Mouse (Mus musculus) left cerebral cortex, adult 18-20 months (tissue): ENCODE measurements around the gene Creb5. TPM values are rescaled to one million over a fixed set of nuclear protein-coding genes. Genes with fewer than 3 reads are reported as not detected.

Experiments used
- DNase-seq, 2 experiments: peaks; one replicate each; pipeline ENCODE4 v3.0.0; 2021 to 2022; ENCODE audit warnings: low spot score in 2 of 2, mixed read lengths in 1 of 2
- long read RNA-seq, 2 experiments: library from polyadenylated mRNA; stranded (forward); transcript quantifications; one replicate each; pipeline ENCODE4 v2.0.0; 2021
- total RNA-seq, 2 experiments: library from RNA; stranded (reverse); gene quantifications; 2 replicates each; pipeline ENCODE4 v1.2.3; 2021

The Creb5 gene
- 1 to 10 TPM; 2.5 to 2.7 TPM for total RNA-seq
- long read RNA-seq, experiment 1, partial matches to known transcripts: 0 of 1 reads
- long read RNA-seq, experiment 1, other reads (novel, unspliced or antisense): 1 of 1 reads
- long read RNA-seq, experiment 2: 0 reads

DNA sequence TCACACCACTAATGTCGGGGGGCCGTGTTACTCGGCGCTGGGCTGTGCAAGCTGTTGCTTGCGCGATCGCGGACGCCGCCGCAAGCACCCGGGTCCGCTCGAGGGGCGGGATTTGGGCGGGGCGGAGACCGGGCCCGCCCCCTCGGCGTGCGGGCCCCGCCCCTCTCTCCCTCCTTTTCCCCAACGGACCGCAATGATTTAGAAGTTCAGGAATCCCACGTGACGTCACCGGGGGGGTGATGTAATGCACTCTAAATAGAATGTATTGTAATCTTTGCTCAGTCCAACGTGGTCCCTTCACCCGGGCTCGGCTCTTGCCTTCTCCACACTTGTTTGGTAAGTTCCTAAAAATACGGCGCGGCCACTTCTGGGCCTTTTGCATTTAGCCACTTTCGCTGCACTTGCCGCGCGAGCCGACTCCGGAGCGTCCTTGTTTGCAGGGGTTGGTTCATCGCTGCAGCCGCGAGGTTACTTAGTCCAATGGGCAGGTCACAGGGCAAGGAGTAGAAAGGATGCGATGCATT, at the start of gene Creb5:
Gene Creb5, plus strand, starts transcription at position 233 of the 524 bp plus-strand sequence.
- DNase-seq: peak; percentile 56 to 57

DNA sequence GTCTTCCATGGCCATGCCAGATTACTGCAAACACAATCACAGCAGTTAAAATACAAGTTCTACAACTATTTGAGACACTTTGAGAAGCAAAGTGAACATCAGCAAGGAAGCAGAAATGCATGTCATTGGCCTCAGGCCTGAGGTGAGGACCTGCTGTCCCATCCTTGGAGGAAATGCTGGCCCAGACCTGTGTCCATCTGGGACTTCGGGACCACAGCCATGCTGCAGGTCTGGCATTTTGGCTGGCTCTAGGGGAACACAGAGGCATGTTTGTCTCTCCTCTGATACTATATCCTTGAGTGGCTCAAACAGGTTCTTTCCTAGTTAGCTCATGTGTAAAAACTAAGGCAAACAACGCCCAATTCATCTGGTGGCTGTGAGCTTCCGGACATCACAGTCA, 27.2 kb upstream of the Creb5 start:
- no peak for DNase-seq

DNA sequence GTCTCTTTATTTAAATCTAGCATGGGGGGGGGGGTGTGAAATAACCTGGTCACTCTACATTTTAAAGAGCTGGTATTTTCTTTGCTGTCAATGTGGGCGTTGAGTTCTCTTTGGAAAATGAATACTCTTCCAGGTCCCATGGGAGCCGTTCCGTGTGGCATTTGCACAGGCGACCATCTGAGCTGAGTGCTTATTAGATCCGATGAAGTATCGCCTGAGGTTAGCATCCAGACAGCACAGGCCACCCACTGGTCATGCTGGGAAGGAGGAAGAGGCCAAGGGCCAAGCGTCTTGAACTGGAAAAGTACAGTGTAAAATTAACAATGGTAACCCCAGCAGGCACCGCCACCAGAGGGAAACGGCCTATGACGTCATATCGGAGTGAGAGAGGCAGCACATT, 24.7 kb upstream of the Creb5 start:
- DNase-seq: no peak

DNA sequence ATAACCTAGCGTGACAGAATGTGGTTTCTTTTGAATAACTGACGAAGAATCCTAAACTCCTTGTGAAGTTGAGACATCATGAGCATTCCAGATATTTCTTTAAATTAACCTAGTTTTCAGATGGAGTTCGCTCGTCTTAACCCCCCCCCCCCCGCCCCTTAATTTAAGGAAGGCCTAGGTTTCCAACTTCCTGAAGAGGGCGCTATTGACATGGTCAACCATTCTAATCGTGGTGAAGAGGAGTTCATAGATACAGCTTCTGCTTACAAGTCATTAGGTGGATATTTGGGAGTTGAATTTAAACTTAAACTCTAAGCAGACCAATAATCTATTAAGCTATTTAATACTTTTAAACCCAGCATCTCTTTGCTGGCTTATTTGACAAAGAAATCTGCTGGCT, 20.0 kb upstream of the Creb5 start:
- DNase-seq: no peak

DNA sequence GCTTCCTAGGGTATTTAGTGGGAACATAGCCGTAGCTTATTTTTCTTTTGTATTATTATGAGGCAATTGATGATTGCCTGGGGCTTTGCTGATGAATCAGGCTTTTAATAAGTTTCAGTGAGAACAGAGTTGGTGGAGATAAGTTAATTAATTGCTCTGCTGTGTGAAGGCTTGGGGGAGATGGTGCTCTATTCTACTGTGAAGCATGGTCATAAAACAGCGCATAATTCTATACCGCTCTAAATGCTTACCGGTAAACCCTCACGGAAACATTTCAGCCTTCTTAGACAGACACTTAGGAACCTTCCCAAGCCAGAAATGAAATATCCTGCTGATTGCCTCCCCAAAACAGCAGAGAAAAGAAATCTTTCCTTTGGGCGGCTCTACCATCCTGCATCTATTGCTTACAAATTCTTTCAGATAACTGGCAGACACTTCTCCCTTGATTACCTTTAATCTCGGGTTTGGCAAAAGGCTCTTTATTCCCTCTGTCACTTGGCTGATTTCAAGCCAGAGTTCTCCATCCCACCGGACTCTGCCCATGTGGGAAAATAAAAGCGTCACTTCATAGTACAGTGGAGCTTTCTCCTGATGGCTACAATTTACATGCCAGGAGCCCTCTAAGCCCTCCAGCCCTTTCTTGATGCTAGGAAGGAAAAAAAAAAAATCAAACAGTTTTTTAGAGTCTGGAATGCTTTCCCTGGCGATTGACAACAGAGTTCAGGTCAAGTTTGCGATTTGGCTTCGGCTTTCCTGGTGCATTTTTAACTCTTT, 19.2 kb upstream of the Creb5 start:
- no peak for DNase-seq

DNA sequence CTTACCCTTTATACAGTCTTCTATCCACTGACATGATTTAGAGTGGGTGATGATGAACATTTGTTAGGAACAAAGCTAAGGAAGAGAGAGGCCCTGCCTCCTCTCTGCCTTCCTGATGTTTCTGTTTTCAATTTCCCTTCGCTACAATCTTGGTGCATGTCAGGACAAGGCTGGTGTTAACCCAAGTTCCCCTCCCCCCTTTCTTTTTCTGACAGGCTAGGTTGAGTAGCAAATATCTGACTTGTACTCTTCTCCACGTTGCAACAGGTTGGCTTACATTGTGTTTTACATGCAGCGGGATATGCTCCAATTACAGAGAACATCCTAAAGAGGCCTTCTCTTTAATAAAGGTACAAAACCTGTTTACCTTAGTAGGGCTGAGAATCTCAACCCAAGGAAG, 15.9 kb upstream of the Creb5 start:
- no peak for DNase-seq

DNA sequence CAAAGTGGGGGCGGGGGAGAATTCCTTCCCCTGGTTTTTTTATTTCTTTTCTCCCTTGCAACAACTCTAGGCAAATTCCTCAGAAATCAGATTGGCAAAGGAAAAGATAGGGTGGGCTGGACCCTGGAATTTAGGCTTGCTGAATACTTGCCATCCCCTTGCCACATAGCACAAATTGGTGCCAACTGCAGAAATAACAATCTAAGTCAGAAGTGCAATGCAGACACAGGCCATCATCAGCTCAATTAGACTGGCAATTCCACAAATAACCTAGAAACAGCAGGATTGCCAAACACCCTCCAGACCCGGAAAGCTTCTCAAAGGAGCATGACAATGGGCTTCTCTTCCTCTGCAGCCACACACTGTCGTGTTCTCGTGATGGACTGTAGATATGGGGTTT, 15.4 kb upstream of the Creb5 start:
- DNase-seq: no peak

DNA sequence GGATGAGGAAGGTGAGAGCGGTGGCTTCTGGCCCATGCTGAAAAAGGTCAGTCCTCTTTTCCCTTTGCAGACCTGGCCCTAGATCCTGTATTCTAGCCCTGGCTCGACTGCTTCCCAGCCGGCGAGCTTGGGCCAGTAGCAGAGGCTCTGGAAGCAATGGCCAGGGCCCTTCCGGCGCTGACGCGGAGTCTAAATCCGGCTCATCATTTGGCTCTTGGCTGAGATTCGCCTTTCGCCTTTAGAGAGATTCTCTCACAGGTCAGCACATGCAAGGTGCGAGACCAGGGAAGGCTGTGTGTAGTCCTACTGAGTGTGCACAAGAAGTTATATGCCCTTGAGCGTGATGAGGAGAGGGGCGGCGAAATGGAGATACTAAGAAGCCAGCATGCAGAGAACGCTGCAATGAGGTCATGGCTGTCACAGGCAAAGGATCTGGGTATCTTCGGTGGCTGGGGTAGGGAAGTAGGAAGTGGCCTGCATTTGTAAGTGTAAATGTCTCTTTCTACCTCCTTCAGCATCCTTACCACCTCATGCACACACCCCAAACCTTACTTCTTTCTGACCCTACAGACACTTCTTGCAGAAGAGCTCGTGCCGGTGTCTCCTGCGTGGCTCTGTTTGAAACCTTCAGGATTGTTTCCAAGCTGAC, 557 bp upstream of the Creb5 start:
- no peak for DNase-seq

DNA sequence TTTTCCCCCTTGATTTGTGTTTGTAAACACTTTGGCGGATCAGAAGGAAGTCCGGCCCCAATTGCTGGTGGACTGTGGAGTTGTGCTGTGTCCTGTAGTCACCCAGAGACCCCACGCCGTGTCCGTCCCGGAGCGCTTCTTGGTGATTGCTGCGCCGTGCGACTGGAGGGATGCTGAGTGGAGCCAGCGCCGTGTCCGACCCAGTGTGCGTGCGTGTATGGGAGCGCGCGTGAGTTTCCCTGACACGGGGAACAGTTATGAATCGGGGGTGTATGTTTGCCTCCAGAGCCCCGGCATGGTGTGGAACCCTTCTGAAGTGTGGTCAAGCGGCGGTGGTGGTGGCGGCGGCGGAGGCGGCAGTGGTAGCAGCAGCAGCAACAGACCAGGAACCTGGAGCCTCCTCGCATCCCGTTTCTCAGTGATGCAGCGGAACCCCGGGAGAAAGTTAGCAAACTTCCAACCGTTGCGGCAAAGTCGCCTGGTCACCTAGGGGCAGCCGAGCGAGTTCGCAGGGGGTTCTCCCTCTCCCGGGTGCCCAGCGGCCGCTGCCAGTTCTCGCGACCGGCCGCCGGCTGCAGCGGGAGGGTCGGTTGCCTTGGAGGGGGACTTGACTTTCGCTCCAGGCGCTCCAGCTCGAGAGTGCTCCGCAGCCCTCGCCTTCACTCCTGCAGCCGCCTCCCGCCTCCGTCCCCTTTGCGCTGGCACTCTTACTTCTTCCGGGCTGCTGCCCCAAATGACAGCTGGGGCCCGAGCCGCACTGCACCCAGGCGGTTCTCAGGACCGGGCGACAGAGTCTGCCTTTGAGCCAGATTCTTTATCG, 702 bp downstream of the Creb5 start:
- peak; percentile 5 to 10 for DNase-seq

DNA sequence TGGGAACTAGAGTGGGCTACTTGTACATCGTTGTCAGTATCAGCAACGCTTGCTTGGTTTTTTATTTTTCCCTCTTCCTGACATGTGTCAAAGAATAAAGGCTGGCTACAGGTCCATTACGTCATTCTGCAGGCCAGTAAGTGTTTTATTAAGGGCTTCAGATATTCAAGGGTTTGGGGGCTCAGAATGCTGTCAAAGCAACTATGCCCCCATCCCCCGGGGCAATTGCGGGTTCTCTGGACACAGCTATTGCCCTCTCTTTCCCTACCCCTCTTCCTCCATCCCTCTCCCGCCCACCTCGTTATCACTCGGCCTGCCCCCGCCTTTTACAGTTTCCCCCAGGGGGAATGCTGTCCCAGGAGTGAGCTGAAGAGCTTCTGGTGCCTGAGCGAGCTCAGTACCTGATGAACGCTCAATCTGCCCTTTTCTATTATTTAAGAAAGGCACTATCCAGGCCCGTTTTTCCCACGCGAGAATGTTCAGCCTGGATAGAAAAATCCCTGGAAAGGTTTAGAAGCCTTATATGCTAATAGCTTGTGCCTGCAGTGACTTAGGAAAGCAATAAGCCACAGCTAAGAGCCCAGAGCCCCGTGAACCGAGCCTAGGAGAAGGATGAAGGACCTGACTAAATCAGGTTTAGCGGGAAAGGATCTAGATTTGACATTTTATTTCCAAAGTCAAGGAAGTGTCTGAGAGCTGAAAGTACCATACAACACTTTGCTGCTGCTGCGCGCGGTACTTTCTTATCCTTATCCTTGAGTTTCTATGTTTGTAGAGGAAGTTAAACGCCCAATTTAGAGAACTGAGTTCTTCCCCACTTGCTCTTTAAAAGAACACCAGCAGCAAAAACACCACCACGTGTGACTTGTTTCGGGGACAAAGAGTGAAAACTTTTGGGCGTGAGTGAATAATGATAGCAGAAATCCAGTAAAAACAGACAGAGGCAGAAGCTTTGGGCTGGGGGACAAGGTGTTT, 1.8 kb downstream of the Creb5 start:
- DNase-seq: no peak

DNA sequence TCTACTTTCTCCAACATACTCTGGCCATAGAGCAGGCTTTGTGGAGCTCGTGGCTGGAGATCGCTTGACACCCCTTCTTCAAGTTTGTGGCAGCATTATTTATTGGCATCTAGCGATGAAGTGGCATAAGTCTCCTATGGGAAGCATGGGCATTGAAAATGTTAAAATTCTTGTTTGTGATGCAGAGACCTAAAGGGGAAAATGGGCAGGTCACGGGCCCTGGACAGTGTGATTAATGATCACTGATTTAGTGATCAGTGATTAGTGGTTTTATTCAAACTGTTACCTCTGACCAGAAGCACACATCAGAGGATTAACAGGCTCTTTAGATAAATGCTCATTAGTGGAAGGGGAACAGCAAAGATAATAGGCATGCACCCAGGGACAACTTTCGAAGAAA, 2.6 kb downstream of the Creb5 start:
- DNase-seq: no peak

DNA sequence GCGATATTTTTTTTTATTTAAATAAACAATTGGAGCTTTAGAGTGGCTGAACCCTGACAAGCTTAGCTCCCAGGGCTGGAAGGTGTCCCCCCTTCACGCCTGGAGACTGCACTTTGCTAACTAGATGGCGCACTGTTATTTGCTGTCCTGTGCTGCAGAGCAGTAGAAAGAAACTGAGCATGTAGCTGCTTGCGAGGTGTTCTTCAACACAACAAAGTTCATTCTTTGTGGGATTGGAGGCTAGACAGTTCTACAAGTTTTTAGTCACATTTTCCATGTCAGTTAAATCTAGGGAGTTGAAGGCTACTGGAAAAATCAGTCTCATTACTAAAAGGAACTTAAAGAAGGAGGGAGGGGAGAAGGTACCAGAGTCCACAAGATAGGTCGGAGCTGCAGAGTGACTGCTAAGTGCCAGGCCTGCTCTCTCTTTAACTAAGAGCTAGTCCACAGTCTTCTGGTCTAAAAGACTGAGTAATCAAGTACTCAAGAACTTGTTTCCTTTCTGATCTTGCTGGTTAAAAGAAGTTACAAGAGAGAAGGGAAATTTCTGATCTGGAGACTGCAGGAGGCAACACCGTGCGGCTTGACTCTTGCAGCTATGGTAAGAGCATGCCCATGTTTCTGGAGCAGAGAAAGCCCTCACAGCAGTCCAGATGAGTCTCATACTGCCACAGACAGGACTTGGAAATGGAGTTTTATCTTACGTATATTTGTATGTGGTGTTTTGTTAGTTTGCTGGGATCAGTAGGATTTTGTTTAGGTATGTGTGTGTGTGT, 3.3 kb downstream of the Creb5 start:
- DNase-seq: no peak

DNA sequence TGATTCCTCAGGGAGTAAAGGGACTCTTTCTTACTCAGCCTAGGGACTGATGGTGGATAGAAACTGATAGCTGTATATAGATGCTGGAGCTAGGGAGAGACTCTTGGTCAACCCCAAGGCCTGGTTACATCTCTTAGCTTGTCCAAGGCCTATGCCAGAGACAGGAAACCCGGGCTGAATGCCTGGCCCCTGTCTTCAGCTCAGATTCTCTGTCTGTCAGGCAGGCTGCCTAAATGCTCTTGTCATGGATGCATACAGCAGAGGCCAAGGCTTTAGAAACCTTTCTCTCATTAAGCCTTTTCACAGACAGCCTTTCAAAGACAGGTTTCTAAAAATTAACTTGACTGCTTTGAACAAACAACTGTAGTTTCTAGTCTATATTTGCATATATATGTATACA, 5.9 kb downstream of the Creb5 start:
- no peak for DNase-seq

DNA sequence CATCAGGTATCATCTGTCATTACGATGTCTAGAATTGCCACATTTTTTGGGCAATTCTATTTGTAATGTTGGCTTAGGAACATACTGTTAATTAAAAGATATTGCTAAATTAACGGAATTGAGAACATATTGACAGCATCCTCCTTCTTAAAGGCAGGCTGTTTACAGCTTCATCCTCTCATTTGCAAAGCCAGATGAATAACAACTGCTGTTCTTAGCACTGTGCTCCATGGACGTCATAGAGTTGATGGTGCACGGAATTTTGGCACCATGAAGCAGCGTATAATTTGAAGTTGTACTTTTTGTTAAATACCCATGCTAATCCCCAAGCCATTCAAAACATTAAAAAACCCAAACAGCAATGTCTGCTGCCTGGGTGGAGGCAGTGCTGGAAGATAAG, 10.8 kb downstream of the Creb5 start:
- DNase-seq: no peak

DNA sequence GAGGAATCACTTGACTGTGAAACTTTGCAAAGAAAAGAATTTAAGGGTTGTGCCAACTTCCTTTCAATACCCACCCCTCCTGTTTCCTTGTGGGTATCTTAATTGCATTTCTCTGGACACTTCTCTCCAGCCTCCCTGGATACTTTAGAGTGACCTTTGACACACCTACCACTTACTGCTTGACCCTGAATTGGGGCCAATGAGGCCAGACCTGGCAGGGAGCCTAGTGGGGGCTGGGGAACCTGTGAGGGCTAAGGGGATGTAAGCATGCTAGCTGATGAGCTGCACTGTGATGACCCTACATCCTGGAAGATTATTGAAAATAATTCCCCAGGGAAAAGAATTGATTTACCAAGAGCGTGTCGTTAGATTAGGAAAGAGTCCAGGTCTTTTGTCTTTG, 17.1 kb downstream of the Creb5 start:
- no peak for DNase-seq

DNA sequence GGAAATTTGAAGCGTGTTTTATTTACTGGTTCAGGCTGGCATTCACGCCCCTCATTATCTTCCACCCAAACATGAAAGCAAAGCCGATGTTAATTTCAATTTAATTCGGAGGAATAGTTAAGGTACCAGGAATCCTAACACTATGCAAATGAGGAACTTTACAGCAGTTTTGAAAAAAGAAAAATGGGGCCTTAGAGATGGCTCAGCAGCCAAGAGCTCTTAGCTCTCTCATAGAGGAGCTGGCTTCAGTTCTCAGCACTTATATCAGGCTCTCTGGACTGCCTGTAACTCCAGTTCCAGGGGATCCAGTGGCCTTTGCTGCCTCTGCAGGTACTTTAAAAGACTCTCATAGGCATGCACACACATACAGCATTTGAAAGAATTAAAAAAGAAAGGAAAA, 19.1 kb downstream of the Creb5 start:
- DNase-seq: no peak

DNA sequence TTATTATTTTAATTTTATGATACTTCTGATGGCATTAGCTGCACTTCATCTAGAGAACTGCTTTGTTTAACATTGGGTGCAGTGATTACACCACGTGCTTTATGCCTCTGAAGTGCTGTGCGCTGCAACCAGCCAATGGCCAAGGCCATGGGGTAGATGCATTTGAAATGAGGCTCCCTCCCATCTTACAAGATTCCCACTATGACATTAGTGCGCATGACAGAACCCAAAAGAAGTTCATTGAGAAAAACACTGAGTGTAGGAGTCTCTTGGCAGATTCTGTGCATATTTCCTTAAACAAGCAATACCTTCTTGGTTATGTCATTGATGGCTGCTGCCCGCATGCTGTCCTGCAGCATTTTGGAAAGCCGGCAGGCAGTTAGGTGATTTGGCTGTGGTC, 19.6 kb downstream of the Creb5 start:
- DNase-seq: no peak

DNA sequence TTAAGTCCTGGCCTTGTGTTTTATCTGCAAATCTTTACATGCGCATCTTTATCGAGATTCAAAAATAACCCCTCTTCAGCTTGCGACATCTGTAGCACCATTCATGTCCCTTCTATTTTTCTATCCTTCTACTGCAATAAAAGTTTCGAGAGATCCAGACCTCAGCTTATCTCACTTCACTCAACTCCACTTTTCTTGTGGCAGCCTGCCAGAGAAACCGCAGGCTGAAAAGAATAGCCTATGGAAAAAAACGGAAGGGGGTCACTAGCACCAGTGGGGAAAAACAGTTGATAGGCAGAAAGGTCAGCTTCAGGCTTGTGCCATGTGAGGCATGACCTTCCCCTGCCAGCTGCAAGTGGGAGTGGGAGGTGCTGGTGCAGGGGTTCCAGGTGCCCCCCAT, 21.6 kb downstream of the Creb5 start:
- DNase-seq: no peak

DNA sequence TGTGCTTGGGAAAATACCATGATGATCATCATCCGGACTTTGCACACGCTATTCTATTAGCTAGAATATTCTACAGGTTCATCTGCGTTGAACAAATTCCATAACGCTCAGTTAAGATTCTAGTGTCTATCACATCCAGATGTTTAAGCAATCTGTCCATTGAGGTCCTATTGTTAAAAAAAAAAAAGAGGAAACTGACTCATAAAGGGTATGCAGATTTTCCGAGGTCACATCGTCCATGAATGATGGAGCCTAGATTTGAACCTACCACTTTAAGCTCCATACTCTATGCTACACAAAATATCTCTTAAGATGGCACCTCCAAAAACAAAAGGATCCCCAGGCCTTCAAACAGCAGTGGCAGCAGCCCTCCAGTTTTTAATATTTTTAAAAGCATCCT, 26.5 kb downstream of the Creb5 start:
- no peak for DNase-seq

DNA sequence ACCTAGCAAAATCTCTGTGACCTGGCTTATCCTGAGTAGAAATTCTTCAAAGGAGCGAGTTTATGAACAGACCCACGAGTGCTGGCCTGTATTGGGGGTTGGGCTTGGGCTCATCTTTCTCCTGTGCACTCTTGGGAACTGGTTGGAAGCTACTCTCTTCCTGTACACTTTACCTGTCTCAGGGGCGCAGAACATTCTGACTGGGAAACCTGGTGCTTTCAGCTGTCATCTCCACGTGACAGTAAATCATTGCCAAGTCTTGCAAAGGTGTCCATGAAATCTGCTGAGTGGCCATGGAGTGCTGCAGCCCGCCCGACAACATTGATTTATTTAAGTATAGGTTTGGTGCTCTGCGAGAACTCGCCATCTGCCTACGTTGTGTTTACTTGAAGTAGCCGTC, 27.1 kb downstream of the Creb5 start:
- DNase-seq: no peak
